Mouse (Mus musculus): ENCODE measurements at regions not wholly inside any gene's neighbourhood (a gene's known extent, or its start where the extent isn't known, plus 50 kb on each side); places are given as distances from the start of the nearest gene placed in this dataset.

- TF ChIP-seq POLR2A (IDR thresholded peaks at IDR 0.05; ENCODE audit: insufficient read length, low read depth) = no peak
- no peak for TF ChIP-seq SRF (IDR thresholded peaks at IDR 0.05; ENCODE audit: control insufficient read depth, insufficient read length, low read depth)
- TF ChIP-seq MAX (IDR thresholded peaks at IDR 0.05; ENCODE audit: low read depth) = no peak
- TF ChIP-seq E2F4 (IDR thresholded peaks at IDR 0.05; ENCODE audit: insufficient read depth) = no peak
- no peak for TF ChIP-seq TCF3 (IDR thresholded peaks at IDR 0.05; ENCODE audit: insufficient read length, low read depth)
- no peak for TF ChIP-seq REST (IDR thresholded peaks at IDR 0.05; ENCODE audit: insufficient read depth, insufficient read length)
- TF ChIP-seq POLR2AphosphoS2 (IDR thresholded peaks at IDR 0.05; ENCODE audit: insufficient read length, low read depth) = no peak
- TF ChIP-seq CEBPB (IDR thresholded peaks at IDR 0.05; ENCODE audit: insufficient read depth, poor library complexity, severe bottlenecking) = no peak
- no peak for TF ChIP-seq USF1 (IDR thresholded peaks at IDR 0.05; ENCODE audit: low read depth)
- TF ChIP-seq MYOD1 (IDR thresholded peaks at IDR 0.05; ENCODE audit: control insufficient read depth in 1 of 3, insufficient read length in 2 of 3, low read depth in 2 of 3) = no peak
- TF ChIP-seq TCF12 (IDR thresholded peaks at IDR 0.05; ENCODE audit: insufficient read depth, poor library complexity, severe bottlenecking) = no peak
- no peak for TF ChIP-seq MYOG (IDR thresholded peaks at IDR 0.05; ENCODE audit: control insufficient read depth in 1 of 3, insufficient read depth in 1 of 3, insufficient read length in 2 of 3, low read depth in 2 of 3)
- Histone ChIP-seq H3K79me2 (ENCODE audit: control insufficient read depth, insufficient read depth) (no peaks in the 10 kb centered on the region), H3K4me3 (no peak overlapping the region), H3K36me3 (ENCODE audit: control insufficient read depth, insufficient read depth) (no peaks in the 10 kb centered on the region), H3K27me3 (ENCODE audit: control insufficient read depth, insufficient read depth, insufficient read length) (no peaks in the 10 kb centered on the region), H3ac (ENCODE audit: control insufficient read depth, insufficient read length) (no peak overlapping the region), H3K4me2 (ENCODE audit: low read depth) (no peak overlapping the region)
These were observed 189.7 kb upstream of the Tll1 start for GRCm38 (mm10) chr8:64395816-64396215.

- H3K4me3 ChIP-seq = no peak overlapping the region
- H3ac ChIP-seq (ENCODE audit: control insufficient read depth, insufficient read length) = no peak overlapping the region
- TF ChIP-seq REST (IDR thresholded peaks at IDR 0.05; ENCODE audit: insufficient read depth, insufficient read length) = no peak
- no peak for TF ChIP-seq POLR2AphosphoS2 (IDR thresholded peaks at IDR 0.05; ENCODE audit: insufficient read length, low read depth)
- TF ChIP-seq TCF12 (IDR thresholded peaks at IDR 0.05; ENCODE audit: insufficient read depth, poor library complexity, severe bottlenecking) = no peak
- no peak for TF ChIP-seq SRF (IDR thresholded peaks at IDR 0.05; ENCODE audit: control insufficient read depth, insufficient read length, low read depth)
- no peak for TF ChIP-seq E2F4 (IDR thresholded peaks at IDR 0.05; ENCODE audit: insufficient read depth)
- TF ChIP-seq POLR2A (IDR thresholded peaks at IDR 0.05; ENCODE audit: insufficient read length, low read depth) = no peak
- no peak for TF ChIP-seq USF1 (IDR thresholded peaks at IDR 0.05; ENCODE audit: low read depth)
- no peak for TF ChIP-seq MYOD1 (IDR thresholded peaks at IDR 0.05; ENCODE audit: control insufficient read depth in 1 of 3, insufficient read length in 2 of 3, low read depth in 2 of 3)
- no peak for TF ChIP-seq CEBPB (IDR thresholded peaks at IDR 0.05; ENCODE audit: insufficient read depth, poor library complexity, severe bottlenecking)
- no peak for TF ChIP-seq MYOG (IDR thresholded peaks at IDR 0.05; ENCODE audit: control insufficient read depth in 1 of 3, insufficient read depth in 1 of 3, insufficient read length in 2 of 3, low read depth in 2 of 3)
- no peaks in the 10 kb centered on the region for H3K36me3 ChIP-seq (ENCODE audit: control insufficient read depth, insufficient read depth)
- H3K4me2 ChIP-seq (ENCODE audit: low read depth) = no peak overlapping the region
- H3K79me2 ChIP-seq (ENCODE audit: control insufficient read depth, insufficient read depth) = no peaks in the 10 kb centered on the region
- no peaks in the 10 kb centered on the region for H3K27me3 ChIP-seq (ENCODE audit: control insufficient read depth, insufficient read depth, insufficient read length)
These were observed 183.4 kb upstream of the Tll1 start for GRCm38 (mm10) chr8:64389488-64389887.

GRCm38 (mm10) chr8:64388299-64388698, 182.2 kb upstream of the Tll1 start:
- H3K79me2 ChIP-seq (ENCODE audit: control insufficient read depth, insufficient read depth) = no peaks in the 10 kb centered on the region
- TF ChIP-seq POLR2A (IDR thresholded peaks at IDR 0.05; ENCODE audit: insufficient read length, low read depth) (no peak), SRF (IDR thresholded peaks at IDR 0.05; ENCODE audit: control insufficient read depth, insufficient read length, low read depth) (no peak), TCF12 (IDR thresholded peaks at IDR 0.05; ENCODE audit: insufficient read depth, poor library complexity, severe bottlenecking) (no peak), USF1 (IDR thresholded peaks at IDR 0.05; ENCODE audit: low read depth) (no peak), TCF3 (IDR thresholded peaks at IDR 0.05; ENCODE audit: insufficient read length, low read depth) (no peak), E2F4 (IDR thresholded peaks at IDR 0.05; ENCODE audit: insufficient read depth) (no peak)

GRCm38 (mm10) chr8:64379732-64380349, 173.8 kb upstream of the Tll1 start:
- TF ChIP-seq POLR2A (IDR thresholded peaks at IDR 0.05; ENCODE audit: insufficient read length, low read depth) = no peak
- TF ChIP-seq TCF3 (IDR thresholded peaks at IDR 0.05; ENCODE audit: insufficient read length, low read depth) = no peak
- no peak for TF ChIP-seq TCF12 (IDR thresholded peaks at IDR 0.05; ENCODE audit: insufficient read depth, poor library complexity, severe bottlenecking)
- no peak for TF ChIP-seq USF1 (IDR thresholded peaks at IDR 0.05; ENCODE audit: low read depth)
- TF ChIP-seq CEBPB (IDR thresholded peaks at IDR 0.05; ENCODE audit: insufficient read depth, poor library complexity, severe bottlenecking) = no peak
- no peak for TF ChIP-seq SRF (IDR thresholded peaks at IDR 0.05; ENCODE audit: control insufficient read depth, insufficient read length, low read depth)
- no peak for TF ChIP-seq POLR2AphosphoS2 (IDR thresholded peaks at IDR 0.05; ENCODE audit: insufficient read length, low read depth)
- no peak for TF ChIP-seq MYOG (IDR thresholded peaks at IDR 0.05; ENCODE audit: control insufficient read depth in 1 of 3, insufficient read depth in 1 of 3, insufficient read length in 2 of 3, low read depth in 2 of 3)
- Histone ChIP-seq H3K4me2 (ENCODE audit: low read depth) (no peak overlapping the region), H3K79me2 (ENCODE audit: control insufficient read depth, insufficient read depth) (no peaks in the 10 kb centered on the region), H3ac (ENCODE audit: control insufficient read depth, insufficient read length) (no peak overlapping the region), H3K4me3 (no peak overlapping the region), H3K36me3 (ENCODE audit: control insufficient read depth, insufficient read depth) (no peaks in the 10 kb centered on the region), H3K27me3 (ENCODE audit: control insufficient read depth, insufficient read depth, insufficient read length) (no peaks in the 10 kb centered on the region)

More at GRCm38 (mm10) chr8:64388299-64388698, 182.2 kb upstream of the Tll1 start:
- no peak overlapping the region for H3ac ChIP-seq (ENCODE audit: control insufficient read depth, insufficient read length)
- H3K4me3 ChIP-seq = no peak overlapping the region
- H3K4me2 ChIP-seq (ENCODE audit: low read depth) = no peak overlapping the region
- no peaks in the 10 kb centered on the region for H3K36me3 ChIP-seq (ENCODE audit: control insufficient read depth, insufficient read depth)
- H3K27me3 ChIP-seq (ENCODE audit: control insufficient read depth, insufficient read depth, insufficient read length) = no peaks in the 10 kb centered on the region

GRCm38 (mm10) chr8:64377830-64378229, 171.8 kb upstream of the Tll1 start:
- Histone ChIP-seq H3ac (ENCODE audit: control insufficient read depth, insufficient read length) (no peak overlapping the region), H3K79me2 (ENCODE audit: control insufficient read depth, insufficient read depth) (no peaks in the 10 kb centered on the region), H3K36me3 (ENCODE audit: control insufficient read depth, insufficient read depth) (no peaks in the 10 kb centered on the region), H3K4me3 (no peak overlapping the region), H3K4me2 (ENCODE audit: low read depth) (no peak overlapping the region), H3K27me3 (ENCODE audit: control insufficient read depth, insufficient read depth, insufficient read length) (no peaks in the 10 kb centered on the region)
- no peak for TF ChIP-seq USF1 (IDR thresholded peaks at IDR 0.05; ENCODE audit: low read depth)
- no peak for TF ChIP-seq TCF12 (IDR thresholded peaks at IDR 0.05; ENCODE audit: insufficient read depth, poor library complexity, severe bottlenecking)
- no peak for TF ChIP-seq MYOG (IDR thresholded peaks at IDR 0.05; ENCODE audit: control insufficient read depth in 1 of 3, insufficient read depth in 1 of 3, insufficient read length in 2 of 3, low read depth in 2 of 3)
- no peak for TF ChIP-seq MYOD1 (IDR thresholded peaks at IDR 0.05; ENCODE audit: control insufficient read depth in 1 of 3, insufficient read length in 2 of 3, low read depth in 2 of 3)
- TF ChIP-seq POLR2A (IDR thresholded peaks at IDR 0.05; ENCODE audit: insufficient read length, low read depth) = no peak
- TF ChIP-seq CEBPB (IDR thresholded peaks at IDR 0.05; ENCODE audit: insufficient read depth, poor library complexity, severe bottlenecking) = no peak
- TF ChIP-seq MAX (IDR thresholded peaks at IDR 0.05; ENCODE audit: low read depth) = no peak
- TF ChIP-seq SRF (IDR thresholded peaks at IDR 0.05; ENCODE audit: control insufficient read depth, insufficient read length, low read depth) = no peak
- TF ChIP-seq POLR2AphosphoS2 (IDR thresholded peaks at IDR 0.05; ENCODE audit: insufficient read length, low read depth) = no peak
- TF ChIP-seq TCF3 (IDR thresholded peaks at IDR 0.05; ENCODE audit: insufficient read length, low read depth) = no peak
